Mouse (Mus musculus) thymus, postnatal 4 days (tissue): ENCODE measurements around the gene Ccl8.

Source experiments
- DNase-seq: peaks from one replicate; pipeline ENCODE4 v3.0.0; 2021

Ccl8 gene

DNA sequence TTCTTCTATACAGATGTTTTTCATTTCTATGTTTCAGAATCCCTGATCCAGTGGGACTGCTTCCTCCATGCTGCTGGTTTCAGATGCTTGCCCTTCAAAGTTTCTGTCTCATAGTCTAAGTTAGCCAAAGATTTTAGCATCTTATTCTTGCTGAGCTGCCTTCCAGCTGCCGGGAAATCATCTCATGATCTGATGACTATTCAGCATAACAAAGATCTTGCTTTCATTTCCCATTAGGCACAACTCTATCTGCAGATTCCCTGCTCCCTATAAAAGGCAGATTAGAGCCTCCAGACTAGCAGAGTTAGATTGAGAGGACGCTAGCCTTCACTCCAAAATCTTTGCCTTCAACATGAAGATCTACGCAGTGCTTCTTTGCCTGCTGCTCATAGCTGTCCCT is at the start of gene Ccl8:
Gene Ccl8 (plus strand): TSS at position 301 of the 400 bp plus-strand sequence.
- no peak for DNase-seq

DNA sequence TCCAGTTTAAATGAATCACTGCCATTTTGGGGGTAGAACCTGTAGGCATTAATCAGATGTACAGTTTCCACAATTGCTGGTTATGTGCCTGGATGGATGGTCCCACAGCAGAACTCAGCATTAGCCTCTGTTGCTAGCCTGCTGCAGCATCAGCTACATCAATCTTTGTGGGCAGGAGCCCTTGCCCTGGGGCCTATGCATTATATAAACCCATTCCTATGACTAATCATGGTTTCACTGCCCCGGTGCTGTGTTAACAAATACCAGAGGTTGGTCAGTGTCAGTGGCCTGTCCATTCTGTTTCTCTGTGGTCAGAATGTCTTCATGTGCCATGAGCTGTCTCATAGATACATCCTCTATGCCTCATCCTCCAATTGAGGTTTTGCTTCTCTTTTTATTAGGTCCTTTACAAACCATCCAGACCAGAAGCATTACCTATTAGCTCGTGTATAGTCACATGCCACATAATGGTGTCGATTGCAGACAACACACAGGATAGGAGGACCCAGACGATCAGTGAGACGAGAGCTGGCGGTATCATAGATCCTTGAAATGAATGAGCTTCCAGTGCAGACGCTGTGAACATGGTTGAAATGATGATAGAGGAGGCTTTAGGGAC is 47.9 kb upstream of the Ccl8 start:
- no peak for DNase-seq

DNA sequence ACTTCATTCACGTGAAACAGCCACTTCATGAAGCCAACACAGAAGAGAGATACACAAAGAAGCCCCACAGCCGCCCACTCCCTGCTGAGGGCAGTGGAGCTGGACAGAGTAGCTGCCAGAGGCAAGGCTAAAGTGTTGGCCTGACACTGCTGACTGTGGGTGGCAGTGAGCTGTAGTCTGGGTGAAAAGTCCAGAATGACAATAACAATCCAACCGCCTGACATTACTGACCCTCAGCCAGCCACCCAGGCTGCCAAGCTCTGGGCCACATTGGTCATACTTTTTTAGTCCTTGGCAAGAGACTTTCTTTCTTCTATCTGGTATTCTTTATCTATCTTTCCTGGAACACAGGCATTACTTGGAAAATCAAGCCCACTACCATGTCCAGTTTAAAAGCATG is 43.9 kb upstream of the Ccl8 start:
- no peak for DNase-seq

DNA sequence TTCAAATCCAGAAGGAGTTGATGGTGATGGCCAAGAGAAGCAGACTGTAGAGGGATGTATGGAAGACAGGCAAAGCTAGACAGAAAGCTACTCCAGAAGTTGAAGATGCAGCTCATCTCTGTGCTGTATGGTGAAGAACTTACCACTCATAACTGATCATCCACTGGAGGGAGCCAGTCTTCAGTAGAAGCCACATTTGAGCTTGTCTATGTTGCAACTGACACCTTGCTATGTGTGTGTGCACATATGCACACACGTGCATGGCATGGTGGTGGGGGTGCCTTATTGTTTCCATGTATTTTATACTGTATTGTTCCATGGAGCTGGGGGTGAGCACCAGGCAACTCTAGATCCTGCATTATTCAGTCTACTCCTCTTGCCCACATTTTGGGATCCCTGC is 42.6 kb upstream of the Ccl8 start:
- no peak for DNase-seq

DNA sequence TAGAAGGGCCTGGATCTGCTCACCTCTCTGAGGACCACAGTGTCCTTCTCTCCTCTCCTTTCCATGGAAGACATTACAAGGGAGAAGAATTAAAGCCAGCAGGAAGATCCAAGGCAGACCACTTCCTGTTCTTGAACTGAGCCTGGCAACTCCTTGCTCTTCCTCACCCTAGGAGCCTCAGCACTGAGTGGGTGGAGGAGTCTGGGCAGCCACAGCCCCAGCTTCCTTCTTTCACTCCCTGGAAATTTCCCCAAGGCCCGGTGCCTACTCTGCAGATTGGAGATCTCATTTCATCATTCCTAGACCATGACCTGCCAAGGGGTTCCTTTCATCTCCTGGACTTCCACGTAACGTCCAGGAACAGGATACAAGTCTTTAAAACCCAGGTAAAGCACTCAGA is 42.0 kb upstream of the Ccl8 start:
- DNase-seq: no peak

DNA sequence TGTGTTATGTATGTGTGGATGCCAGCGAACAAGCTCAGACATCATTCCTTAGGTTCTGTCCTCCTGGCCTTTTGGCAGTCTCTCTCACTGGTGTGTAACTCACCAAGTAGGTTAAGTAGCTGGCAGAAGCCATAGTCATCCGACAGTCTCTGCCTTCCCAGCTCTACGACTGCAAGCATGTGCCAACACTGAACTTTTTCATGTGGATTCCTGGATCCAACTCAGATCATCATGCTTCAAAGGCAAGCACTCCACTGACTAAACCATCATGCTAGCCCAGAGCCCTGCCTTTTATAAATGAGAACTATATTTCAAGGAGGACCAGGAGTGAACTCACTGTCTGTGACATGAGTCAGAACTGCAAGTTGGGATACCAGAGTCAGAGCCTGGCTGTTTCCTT is 41.3 kb upstream of the Ccl8 start:
- DNase-seq: no peak

DNA sequence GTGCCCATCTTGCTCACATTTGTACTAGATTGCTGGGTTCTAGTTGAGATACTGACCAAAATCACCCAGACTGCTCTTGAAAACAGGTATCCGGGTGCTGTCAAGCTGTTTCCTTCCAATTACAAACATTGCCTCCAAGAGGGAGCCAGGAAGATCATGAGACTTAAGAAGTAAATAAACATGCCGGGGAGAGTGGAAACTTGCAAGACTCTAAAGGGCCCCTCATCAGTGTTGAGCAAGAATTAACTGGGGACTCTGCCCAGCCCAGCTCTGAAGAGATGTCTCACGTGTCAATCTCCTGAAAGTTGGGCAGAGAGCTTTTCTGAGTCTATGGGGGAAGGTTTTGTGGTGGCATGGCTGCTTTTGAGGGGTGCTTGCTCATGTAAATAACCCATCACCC is 38.0 kb upstream of the Ccl8 start:
- DNase-seq: no peak

DNA sequence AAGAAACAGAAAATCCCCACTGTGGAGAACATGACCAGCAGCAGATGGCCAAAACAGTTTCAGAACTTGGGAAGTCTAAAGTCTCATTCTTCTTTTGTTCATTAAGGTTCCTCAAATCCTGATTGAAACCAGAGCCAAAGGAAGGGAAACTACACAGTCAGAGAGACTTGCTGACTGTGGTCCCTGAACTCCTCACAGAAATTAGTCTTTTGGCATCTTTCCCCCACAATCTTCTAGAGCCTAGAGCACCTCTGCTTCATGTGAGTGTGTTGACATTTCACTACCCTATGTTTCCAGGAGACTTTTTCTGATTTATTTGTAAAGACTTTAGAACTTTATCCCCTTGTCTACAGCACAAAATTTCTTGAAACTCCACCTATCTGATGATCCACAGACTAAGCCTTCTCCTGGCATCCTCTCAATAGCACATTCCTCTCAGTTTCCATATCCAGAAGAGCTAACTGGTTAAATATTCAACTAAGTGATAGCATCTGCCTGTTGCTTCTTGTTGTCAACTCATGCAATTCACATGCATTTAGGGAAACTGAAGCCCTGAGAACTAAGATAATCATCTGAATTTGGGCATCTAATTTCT is 36.8 kb upstream of the Ccl8 start:
- DNase-seq: no peak

DNA sequence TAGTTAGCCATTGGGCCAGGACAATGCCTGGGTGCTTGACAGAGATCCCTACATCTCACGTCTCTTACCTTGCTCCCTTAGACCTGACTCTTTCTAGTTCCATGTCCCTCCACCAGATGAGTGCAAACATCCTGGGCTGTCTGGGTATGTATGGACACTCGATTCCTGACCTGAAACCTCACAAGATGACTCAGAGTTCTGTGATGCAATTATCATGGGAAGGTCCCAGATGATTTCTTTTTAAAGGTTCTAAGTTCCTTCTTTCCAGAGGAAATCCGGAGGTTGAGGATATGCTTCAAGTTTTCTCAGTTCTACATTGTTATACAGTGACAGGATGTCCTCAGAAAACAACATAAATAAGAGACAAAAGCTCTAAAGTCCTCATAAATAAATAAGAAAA is 34.1 kb upstream of the Ccl8 start:
- DNase-seq: no peak

DNA sequence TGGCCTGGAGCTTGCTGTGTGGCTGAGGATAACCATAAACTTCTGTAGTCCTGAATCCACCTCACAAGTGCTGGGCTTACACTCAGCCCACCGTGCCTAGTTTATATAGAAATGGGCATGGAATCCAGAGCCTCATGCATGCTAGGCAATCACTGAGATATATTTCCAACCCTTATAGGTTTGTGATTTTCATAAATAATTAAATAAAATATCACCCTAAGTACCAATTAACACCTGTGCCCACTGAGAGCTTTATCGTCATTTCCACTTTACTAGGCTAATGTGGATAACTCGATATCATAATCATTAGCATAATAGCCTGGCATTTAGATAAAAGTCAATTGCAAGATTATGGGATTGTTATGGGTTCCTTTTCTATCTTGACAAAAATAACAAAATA is 30.6 kb upstream of the Ccl8 start:
- no peak for DNase-seq

DNA sequence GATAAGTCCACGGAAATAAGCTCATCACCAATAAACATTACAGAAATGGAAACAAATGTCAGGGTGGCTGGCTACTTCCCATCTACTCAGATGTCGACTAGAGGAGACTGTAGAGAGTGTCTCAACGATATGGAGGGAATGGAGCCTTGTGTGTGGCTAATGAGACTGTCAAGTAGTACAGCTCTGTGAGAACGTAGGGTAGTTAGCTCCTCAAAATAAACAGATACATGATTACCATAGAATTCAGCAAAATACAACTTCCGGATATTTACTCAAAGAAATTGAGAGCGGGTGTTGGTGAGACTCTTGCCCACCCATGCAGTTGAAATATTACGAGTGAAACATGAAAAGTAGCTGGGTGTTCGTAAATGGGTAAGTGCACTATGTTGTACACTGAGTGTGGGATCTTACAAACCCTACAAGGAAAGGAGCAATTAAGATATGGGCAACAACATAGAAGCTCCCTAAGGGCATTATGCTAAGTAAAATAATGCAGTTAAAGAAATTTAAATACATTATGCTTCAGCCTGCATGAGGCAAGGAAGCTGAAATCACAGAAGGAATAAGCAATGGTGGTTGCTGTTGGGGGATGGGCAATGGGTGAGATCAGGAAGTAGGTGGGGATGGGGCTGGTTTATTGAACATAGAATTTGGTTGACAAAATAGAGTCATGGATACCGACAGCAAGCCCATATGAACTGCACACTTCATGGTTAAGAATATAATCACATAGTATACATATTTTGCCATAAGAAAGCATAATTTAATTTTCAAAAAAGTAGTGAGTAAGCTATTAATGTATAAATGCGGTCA is 15.3 kb upstream of the Ccl8 start:
- DNase-seq: no peak

DNA sequence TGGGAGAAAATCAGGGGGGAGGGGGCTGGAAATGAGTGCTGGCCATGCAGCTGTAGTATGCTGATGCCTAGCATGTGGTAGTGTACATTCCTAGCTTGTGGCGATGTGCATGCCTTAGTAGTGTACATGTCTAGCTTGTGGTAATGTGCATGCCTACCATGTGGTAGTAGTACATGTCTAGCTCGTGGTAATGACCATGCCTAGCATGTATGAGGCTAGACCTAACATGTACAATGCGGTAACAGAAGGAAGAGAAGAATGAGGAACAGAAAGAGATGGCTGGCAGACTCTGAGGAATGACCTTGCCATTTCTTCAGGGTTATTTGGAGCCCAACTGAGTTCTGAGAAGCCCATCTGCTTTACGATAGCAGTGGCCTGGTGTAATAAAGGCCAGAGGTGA is 13.9 kb upstream of the Ccl8 start:
- no peak for DNase-seq

DNA sequence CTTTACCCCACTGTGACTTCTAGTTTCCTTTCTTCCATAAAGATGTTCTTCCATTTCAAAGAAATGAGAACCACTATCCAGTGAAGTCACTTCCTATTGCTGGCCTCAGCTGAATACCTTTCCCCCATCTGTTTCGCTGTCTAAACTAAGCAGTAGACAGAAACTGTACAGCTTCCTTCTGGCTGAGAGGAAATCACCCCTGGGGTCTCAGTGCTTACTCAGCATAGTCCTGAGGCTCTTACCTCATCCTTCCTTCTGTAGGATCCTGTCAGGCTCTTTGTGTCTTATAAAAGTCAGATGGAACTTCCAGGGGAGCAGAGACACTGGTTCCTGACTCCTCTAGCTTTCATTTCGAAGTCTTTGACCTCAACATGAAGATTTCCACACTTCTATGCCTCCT is 13.5 kb upstream of the Ccl8 start, which contains the start of gene Ccl12:
Gene Ccl12 (plus strand): TSS at position 317 of the 400 bp plus-strand sequence.
- DNase-seq: no peak

DNA sequence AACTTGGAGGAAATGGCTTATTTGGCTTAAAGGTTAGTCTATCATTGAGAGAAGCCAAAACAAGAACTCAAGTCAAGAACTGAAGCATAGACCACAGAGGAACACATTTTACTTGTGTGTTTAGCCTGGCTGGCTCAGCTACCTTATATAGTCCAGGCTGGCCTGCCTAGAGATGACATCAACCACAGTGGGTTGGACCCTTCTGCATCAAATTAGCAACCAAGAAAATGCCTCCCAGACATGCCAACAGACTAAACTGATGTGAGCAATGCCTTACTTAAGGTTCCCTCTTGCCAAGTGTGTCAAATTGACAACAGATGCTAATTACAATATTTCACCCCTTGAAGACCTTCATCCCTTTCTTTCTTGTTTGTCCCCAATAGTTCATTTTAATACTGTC is 5.4 kb upstream of the Ccl8 start:
- no peak for DNase-seq

DNA sequence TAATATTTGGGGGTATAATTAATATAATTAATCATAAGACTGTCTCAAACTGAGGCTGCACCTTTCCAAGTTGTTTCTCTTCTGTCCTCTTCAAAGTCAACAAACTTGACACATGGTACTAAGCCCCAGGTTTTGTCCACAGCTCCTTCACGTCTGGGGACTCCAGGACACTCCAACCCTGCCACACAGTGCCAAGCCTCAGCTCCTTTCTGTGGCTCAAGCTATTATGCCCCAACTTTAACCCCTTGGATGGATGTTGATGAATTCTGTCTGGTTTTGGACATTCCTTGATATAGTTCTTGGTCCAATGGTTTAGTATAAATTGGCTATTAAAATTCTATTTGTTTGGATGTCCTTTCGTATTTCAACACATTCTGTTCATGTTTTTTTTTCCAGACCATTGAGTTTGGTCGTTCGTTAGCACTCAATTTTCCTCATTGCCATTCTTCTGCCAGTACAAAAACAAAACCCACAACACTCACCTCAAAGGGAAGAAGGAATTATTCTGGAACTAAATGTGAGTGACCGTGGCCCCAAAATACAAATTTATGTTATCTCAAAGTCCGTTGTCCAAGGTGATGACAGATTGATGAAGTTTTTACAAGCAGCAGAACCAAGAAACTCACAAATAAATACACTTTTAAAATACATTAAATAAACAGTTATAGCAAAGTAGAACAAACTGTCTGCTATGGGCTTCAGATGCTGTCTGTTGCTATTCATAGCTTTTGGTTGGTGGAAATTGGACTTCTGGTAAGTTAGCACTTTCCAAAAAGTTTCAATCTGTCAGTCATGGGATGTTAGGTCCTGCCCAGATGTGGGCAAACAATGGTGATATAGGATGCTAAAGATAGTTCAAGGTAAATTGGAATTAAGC is 4.4 kb upstream of the Ccl8 start:
- no peak for DNase-seq

DNA sequence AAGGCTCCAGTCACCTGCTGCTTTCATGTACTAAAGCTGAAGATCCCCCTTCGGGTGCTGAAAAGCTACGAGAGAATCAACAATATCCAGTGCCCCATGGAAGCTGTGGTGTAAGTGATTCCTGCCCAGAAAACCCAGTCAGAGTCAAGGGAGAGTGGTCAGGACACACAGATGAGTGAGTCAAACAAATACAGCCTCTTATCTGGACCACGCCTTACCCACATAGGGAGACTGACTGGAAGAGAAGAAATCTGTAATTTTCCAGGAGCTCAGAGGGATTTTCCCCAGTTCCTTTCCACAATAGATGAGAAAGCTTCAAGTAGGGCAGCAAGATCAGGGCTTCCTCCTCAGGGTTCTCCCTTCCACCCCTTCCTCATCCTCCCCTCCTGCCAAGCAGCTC is 1.1 kb downstream of the Ccl8 start:
- DNase-seq: no peak

DNA sequence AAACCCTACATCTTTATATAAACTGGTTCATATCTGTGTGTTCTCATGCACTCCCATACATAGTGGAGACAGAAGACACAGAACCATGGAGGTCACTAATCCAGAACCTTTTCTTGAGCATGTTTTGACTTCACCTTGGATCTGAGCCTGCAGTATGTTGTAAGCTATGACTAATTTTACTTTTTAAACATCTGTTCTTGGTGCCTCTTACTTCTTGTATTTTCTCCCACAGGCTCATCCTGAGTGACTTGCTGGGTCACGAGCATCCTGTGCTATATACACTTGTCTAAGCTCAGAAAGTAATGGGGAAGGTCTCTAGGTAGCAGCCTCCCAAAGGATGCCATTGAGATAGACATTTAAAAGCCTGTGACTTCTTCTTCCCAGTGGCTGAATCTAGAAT is 18.0 kb downstream of the Ccl8 start:
- no peak for DNase-seq

DNA sequence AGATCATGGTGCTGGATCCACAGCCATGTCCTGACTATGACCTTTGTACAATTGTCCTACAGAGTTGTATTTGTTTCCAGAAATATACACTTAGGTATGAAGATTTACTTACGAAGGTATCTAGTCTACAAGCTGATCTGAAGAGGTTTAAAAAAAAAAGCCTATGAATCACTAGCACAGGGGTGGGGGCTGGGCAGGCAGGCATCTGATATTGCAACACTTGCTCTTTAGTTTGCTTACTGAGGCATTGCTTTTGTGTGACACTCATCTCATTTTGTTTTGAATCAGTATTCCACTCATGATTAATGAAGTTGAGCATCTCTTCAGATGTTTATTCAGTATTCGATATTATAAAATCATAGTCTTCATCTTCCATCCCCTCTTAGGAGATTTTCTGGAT is 21.2 kb downstream of the Ccl8 start:
- DNase-seq: no peak

DNA sequence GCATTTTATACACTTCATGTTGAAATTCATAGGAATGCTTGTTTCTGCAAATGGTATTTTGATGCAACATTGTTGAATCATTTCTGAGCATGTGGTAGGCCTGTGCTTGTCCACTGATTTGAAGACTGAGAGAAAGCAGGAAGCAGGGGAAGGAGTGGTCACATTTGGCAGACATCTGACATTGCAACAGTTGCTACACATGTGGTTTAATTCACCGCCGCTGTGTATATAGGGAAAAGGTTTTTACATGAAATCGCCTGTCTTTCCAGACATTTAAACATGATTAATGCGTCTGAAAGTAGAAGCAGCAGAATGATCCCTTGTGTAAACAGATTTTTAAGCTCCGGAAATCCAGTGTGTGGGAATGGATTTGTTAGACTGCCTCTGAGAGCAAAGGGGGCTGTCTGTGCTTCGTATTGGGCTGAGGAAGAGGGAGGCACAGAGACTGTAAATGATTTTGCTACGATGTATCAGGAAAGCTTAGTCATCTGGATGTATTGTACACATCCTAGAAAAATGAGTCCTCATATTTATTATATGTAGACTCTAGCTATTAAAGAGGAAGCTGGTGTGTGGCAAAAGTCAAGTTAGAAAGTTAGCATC is 24.6 kb downstream of the Ccl8 start:
- DNase-seq: no peak

DNA sequence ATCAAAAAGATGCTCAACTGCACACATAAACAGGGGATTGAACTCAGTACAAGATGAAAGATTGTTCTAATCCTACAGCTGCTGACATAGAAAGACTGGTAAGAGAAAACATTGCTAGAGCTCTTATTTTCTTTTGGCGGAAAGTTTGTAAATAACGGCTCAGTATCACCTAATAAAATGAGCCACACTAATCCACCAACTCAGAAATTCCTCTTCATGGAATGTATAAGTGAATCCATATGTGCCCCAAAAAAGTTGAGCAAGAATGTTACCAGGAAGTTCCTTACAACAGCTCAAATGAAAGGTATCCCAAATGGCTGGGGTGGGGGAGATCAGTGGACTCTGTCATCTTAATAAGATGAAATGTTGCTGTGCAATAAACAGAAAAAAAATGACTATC is 44.1 kb downstream of the Ccl8 start:
- DNase-seq: no peak

DNA sequence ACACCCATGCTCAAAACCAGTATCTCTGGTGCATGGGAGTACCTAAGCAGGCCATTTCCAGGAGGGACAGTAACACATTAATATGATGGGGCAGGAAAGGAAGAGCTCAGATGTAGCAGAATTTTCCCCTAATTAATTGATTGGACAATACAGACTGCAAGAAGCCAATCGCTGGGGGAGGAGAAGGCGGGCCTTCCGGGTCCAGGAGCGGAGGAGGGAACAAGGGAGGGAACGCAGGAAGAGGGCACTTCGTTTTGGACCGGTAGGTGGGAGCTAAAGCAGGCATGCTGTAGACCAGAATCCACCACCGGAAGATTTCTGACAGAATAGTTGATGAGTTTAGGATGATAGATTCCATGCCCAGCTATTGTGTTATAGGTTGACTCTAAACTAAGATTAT is 48.3 kb downstream of the Ccl8 start:
- no peak for DNase-seq
